Mouse (Mus musculus): ENCODE measurements around the gene Rpl15. TPM values are rescaled to one million over a fixed set of nuclear protein-coding genes. Genes with fewer than 3 reads are reported as not detected.
A peak's percentile ranks its signal among the peaks of the same experiment; 100 is the strongest.
"Not testable (repeated sequence)": the region's sequence is repeated elsewhere in the genome, so short reads cannot be mapped to it uniquely, and the experiment has no call there.

The Rpl15 gene
- total and polyA plus RNA-seq, 2 experiments from 2014 or later: 236 to 617 TPM

DNA sequence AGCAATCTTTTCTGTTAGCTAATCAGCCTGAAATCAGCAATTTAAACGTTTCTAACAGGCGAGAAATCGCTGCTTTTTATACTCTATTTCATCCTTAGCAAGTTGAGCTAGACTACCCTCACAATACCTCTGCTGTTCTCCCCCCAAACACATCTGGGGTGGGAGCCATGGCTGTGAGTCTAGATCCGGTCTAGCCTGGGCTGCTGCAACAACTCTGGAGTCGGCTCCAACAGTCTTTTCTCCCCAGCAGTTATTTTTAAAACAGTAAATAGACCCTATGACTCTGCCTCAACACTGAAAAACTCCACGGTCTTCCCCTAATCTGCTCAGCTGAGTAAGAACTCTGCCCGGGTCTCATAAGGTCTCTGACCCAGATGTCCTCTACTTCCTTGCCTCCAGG is 31.1 kb downstream of the Rpl15 start:
- no peak overlapping the region for H3K4me2 ChIP-seq (ENCODE audit: low read depth, low read length)
- H3K27me3 ChIP-seq (ENCODE audit: control insufficient read depth, insufficient read depth, low read length): no peaks in the 10 kb centered on the region
- no peak overlapping the region for H3K27ac ChIP-seq (ENCODE audit: low read depth)
- WGBS: 51% methylated on average over 7 of the region's 7 CpGs
- TF ChIP-seq CTCF (IDR thresholded peaks at IDR 0.05; ENCODE audit: low read depth) (no peak), EP300 (IDR thresholded peaks at IDR 0.05; ENCODE audit: low read depth) (no peak)
- no peaks in the 10 kb centered on the region for H3K36me3 ChIP-seq (replicated peaks; ENCODE audit: control insufficient read depth, insufficient read depth, low read length)
- H3K4me1 ChIP-seq (ENCODE audit: control insufficient read depth, insufficient read depth): peaks cover 6% of the 10 kb centered on the region; the same call in 1 of the 2 replicates
- H3K9me3 ChIP-seq (replicated peaks; ENCODE audit: control insufficient read depth, low read length): no peaks in the 10 kb centered on the region
- H3K9ac ChIP-seq (replicated peaks; ENCODE audit: low read depth, low read length): no peak overlapping the region
- DNase-seq (ENCODE audit: low spot score) (no peak), ATAC-seq (ENCODE audit: insufficient read depth, low read depth) (no peak)
- H3K4me3 ChIP-seq (ENCODE audit: low read depth, low read length): no peak overlapping the region

DNA sequence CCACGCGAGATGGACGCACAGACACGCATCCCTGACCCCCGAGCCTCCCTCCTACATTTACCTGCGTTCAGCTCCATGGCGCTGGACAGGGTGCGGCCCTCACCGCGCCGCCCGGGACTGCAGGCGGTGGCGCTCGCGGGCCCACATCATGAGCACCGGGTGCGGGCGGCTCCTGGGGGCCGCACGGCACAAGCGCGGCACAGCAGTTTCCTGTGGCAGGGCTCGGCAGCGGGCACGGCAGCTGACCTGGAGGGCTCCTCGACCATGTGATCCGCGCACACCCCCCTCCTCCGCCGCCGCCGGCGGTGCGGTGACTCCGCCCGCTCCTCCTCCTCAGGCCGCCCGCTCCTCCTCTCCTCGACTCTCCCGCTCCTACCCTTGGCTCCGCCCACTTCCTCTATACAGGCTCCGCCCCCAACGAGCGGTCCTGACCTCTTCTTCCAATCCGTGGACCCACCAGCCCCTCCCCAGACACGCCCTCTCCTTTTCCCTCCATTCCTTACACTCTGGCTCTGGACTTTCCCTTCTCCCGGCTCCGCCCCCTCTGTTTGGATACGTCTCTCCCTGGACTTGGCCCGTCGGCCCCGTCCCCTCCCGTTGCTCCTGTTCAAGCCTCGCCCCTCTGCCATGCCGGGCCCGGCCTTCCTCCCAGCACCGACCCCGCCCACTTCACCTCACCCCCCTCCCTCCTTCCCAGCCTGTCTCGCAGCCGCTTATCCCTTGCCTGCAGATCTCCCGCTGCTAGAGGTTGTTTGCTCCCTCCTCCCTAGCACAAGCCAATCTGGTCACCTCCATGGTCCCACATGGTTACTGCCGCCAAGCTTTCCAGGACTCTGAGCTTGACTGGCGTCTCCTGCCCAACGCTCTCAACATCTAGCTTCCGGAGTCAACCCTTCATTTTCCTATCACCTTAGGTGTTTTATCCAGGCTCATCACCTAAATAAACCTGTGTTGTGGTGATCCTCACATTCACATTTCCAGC is 32.1 kb downstream of the Rpl15 start, which contains the start of gene Nr1d2:
Gene Nr1d2, minus strand, starts transcription at position 378 of the 982 bp plus-strand sequence.
- ATAC-seq (ENCODE audit: insufficient read depth, low read depth) (peak; percentile 87), DNase-seq (ENCODE audit: low spot score) (peak; percentile 100)
- peak within 1 kb of the TSS; percentile 100 for H3K27ac ChIP-seq (ENCODE audit: low read depth)
- H3K36me3 ChIP-seq (replicated peaks; ENCODE audit: control insufficient read depth, insufficient read depth, low read length): no peaks in the 10 kb centered on the region
- TF ChIP-seq EP300 (IDR thresholded peaks at IDR 0.05; ENCODE audit: low read depth): peak; percentile 71
- TF ChIP-seq CTCF (IDR thresholded peaks at IDR 0.05; ENCODE audit: low read depth): 0 out of 2 replicates have a peak, but pooled peaks have one; percentile 3
- peak within 1 kb of the TSS; percentile 90 for H3K4me2 ChIP-seq (ENCODE audit: low read depth, low read length)
- H3K27me3 ChIP-seq (ENCODE audit: control insufficient read depth, insufficient read depth, low read length): no peaks in the 10 kb centered on the region
- WGBS: 1% methylated on average over 54 of the region's 66 CpGs
- H3K4me1 ChIP-seq (ENCODE audit: control insufficient read depth, insufficient read depth): peaks cover 16% of the 10 kb centered on the region; the same call in 1 of the 2 replicates
- H3K4me3 ChIP-seq (ENCODE audit: low read depth, low read length): peak within 1 kb of the TSS; percentile 92
- peak within 1 kb of the TSS; percentile 94 for H3K9ac ChIP-seq (replicated peaks; ENCODE audit: low read depth, low read length)
- H3K9me3 ChIP-seq (replicated peaks; ENCODE audit: control insufficient read depth, low read length): no peaks in the 10 kb centered on the region

DNA sequence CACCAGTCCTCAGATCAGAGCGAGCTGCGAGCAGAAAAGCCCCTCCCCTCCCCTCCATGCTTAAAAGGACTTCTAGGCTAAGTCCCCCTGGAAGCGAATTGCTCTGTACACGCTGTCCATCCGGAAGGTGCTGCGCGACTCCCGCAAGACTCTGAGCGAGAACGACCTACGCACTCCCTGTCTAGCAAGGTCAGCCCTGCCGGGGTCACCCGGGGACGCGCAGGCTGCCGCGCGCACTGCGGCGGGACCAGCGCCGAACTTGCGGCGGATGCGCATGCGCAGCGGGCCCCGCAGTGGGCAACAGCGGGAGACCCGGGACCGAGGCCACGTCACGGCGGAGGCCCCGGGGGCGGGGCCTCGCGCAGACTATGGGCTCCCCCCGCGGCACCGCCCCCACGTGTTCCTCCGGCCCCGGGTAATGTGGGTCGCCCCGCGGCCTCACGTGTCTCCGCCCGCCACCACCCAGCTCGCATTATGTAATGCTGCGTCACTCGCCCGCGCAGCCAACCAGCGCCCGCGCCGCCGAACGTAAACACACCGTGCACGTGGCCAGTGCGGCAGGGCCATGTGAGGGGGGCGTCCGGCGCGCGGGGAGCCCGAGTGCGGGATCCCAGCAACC is 33.0 kb downstream of the Rpl15 start:
- ATAC-seq (ENCODE audit: insufficient read depth, low read depth): peak; percentile 86
- under 1% methylated on average over 66 of the region's 71 CpGs for WGBS

DNA sequence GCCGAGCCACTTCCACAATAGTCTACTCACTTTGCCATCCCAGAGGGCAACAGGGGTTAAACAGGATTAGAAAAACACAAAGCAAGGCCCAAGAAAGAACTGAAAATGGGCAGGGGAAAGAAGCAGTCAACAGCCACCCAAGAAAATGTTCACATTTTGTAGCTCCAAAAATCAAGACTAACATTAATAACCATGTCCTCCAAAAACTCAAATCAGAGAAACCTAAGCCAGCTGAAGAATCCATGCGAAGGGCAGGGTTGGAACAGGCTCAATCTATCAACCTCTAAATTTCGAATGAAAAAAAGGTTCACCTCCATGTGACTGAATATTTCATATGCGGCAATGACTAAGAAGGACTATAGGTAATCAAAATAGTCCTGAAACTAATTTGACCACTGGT is 33.8 kb downstream of the Rpl15 start:
- peak overlapping the region; percentile 100 for H3K27ac ChIP-seq (ENCODE audit: low read depth)
- WGBS: 67% methylated on average over 4 of the region's 4 CpGs
- no peaks in the 10 kb centered on the region for H3K36me3 ChIP-seq (replicated peaks; ENCODE audit: control insufficient read depth, insufficient read depth, low read length)
- TF ChIP-seq EP300 (IDR thresholded peaks at IDR 0.05; ENCODE audit: low read depth): no peak
- no peak for TF ChIP-seq CTCF (IDR thresholded peaks at IDR 0.05; ENCODE audit: low read depth)
- H3K4me1 ChIP-seq (ENCODE audit: control insufficient read depth, insufficient read depth): peaks cover 32% of the 10 kb centered on the region
- H3K27me3 ChIP-seq (ENCODE audit: control insufficient read depth, insufficient read depth, low read length): no peaks in the 10 kb centered on the region
- no peaks in the 10 kb centered on the region for H3K9me3 ChIP-seq (replicated peaks; ENCODE audit: control insufficient read depth, low read length)
- H3K4me3 ChIP-seq (ENCODE audit: low read depth, low read length): peak overlapping the region; percentile 92
- H3K4me2 ChIP-seq (ENCODE audit: low read depth, low read length): peak overlapping the region; percentile 90
- DNase-seq (ENCODE audit: low spot score) (no peak), ATAC-seq (ENCODE audit: insufficient read depth, low read depth) (no peak)
- H3K9ac ChIP-seq (replicated peaks; ENCODE audit: low read depth, low read length): peak overlapping the region; percentile 94; the same call in 1 of the 2 replicates

More for the DNA sequence above, 33.0 kb downstream of the Rpl15 start:
- no peaks in the 10 kb centered on the region for H3K27me3 ChIP-seq (ENCODE audit: control insufficient read depth, insufficient read depth, low read length)
- H3K9ac ChIP-seq (replicated peaks; ENCODE audit: low read depth, low read length): peak overlapping the region; percentile 94
- H3K4me1 ChIP-seq (ENCODE audit: control insufficient read depth, insufficient read depth): peaks cover 24% of the 10 kb centered on the region
- TF ChIP-seq EP300 (IDR thresholded peaks at IDR 0.05; ENCODE audit: low read depth): peak; percentile 93
- TF ChIP-seq CTCF (IDR thresholded peaks at IDR 0.05; ENCODE audit: low read depth): no peak
- H3K27ac ChIP-seq (ENCODE audit: low read depth): peak overlapping the region; percentile 100
- peak overlapping the region; percentile 90 for H3K4me2 ChIP-seq (ENCODE audit: low read depth, low read length)
- H3K4me3 ChIP-seq (ENCODE audit: low read depth, low read length): peak overlapping the region; percentile 92
- H3K36me3 ChIP-seq (replicated peaks; ENCODE audit: control insufficient read depth, insufficient read depth, low read length): no peaks in the 10 kb centered on the region
- DNase-seq (ENCODE audit: low spot score): peak; percentile 97
- no peaks in the 10 kb centered on the region for H3K9me3 ChIP-seq (replicated peaks; ENCODE audit: control insufficient read depth, low read length)

DNA sequence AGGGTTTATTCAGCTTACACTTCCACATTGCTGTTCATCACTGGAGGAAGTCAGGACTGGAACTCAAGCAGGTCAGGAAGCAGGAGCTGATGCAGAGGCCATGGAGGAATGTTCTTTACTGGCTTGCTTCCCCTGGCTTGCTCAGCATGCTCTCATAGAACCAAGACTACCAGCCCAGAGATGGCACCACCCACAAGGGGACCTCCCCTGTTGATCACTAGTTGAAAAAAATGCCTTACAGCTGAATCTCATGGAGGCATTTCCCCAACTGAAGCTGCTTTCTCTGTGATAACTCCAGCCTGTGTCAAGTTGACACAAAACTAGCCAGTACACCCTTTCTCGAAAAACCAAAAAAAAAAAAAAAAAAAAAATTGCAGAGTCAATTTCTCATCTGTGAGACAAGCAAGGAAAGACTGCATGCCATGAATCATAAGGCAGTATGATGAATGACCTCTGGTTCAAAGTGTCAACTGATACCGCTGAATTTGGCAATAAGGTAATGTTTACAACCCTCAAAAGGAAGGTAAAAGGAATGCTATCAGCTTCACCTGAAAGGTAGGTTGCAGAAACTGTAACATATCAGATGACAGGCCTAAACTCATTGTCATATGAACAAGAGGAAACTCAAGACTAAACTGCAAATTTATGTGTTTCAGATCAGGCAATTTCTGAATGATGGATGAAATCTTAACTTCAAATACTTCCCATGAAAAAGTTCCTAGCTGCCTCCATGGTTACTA is 34.5 kb downstream of the Rpl15 start:
- H3K27ac ChIP-seq (ENCODE audit: low read depth): not testable (repeated sequence)
- 79% methylated on average over 2 of the region's 2 CpGs for WGBS

More for the DNA sequence above, 34.5 kb downstream of the Rpl15 start:
- not testable (repeated sequence) for H3K9ac ChIP-seq (replicated peaks; ENCODE audit: low read depth, low read length); H3K4me3 ChIP-seq (ENCODE audit: low read depth, low read length); H3K9me3 ChIP-seq (replicated peaks; ENCODE audit: control insufficient read depth, low read length); H3K36me3 ChIP-seq (replicated peaks; ENCODE audit: control insufficient read depth, insufficient read depth, low read length); DNase-seq (ENCODE audit: low spot score); ATAC-seq (ENCODE audit: insufficient read depth, low read depth); H3K27me3 ChIP-seq (ENCODE audit: control insufficient read depth, insufficient read depth, low read length); H3K4me2 ChIP-seq (ENCODE audit: low read depth, low read length)
- H3K4me1 ChIP-seq (ENCODE audit: control insufficient read depth, insufficient read depth): peaks cover 36% of the 10 kb centered on the region
